Mouse (Mus musculus): ENCODE data around the gene Hps4. TPM values are rescaled to one million over a fixed set of nuclear protein-coding genes. Genes with fewer than 3 reads are reported as not detected.

The Hps4 gene
- total and polyA plus RNA-seq, 2 experiments, result 12.3 to 30.9 TPM

GRCm38 (mm10) chr5:112394779-112395443, 52.0 kb downstream of the Hps4 start, which contains the start of gene Asphd2:
Gene Asphd2, minus strand, starts transcription at chr5:112394866.
- DNase-seq (ENCODE audit: extremely low read depth, low read depth, low spot score), result no peak
- TF ChIP-seq POLR2A (IDR thresholded peaks at IDR 0.05; ENCODE audit: extremely low read depth, insufficient read depth, low read length), result no peak
- TF ChIP-seq CTCF (IDR thresholded peaks at IDR 0.05; ENCODE audit: low read depth, low read length), result no peak
- Histone ChIP-seq H3K79me2 (ENCODE audit: control insufficient read depth, insufficient read depth, low read length) (no peaks in the 10 kb centered on the region), H3K27me3 (ENCODE audit: control insufficient read depth, insufficient read depth, low read length) (peaks cover 9% of the 10 kb centered on the region), H3K4me1 (ENCODE audit: control insufficient read depth, insufficient read depth, low read length) (no peaks in the 10 kb centered on the region), H3K27ac (replicated peaks; ENCODE audit: insufficient read depth, low read depth, low read length) (no peak within 1 kb of the TSS), H3K4me3 (ENCODE audit: insufficient read depth, low read depth, low read length) (no peak within 1 kb of the TSS; the same call in 1 of the 2 replicates), H3K9ac (ENCODE audit: low read depth, low read length) (no peak within 1 kb of the TSS), H3K36me3 (ENCODE audit: control insufficient read depth, insufficient read depth, low read length) (no peaks in the 10 kb centered on the region)
- 5% methylated on average over 59 of the region's 67 CpGs for WGBS

GRCm38 (mm10) chr5:112396066-112396465, 53.2 kb downstream of the Hps4 start:
- no peak overlapping the region for H3K4me3 ChIP-seq (ENCODE audit: insufficient read depth, low read depth, low read length)
- H3K79me2 ChIP-seq (ENCODE audit: control insufficient read depth, insufficient read depth, low read length), result no peaks in the 10 kb centered on the region
- no peak overlapping the region for H3K9ac ChIP-seq (ENCODE audit: low read depth, low read length)
- TF ChIP-seq POLR2A (IDR thresholded peaks at IDR 0.05; ENCODE audit: extremely low read depth, insufficient read depth, low read length), result no peak
- TF ChIP-seq CTCF (IDR thresholded peaks at IDR 0.05; ENCODE audit: low read depth, low read length), result no peak
- no peak for DNase-seq (ENCODE audit: extremely low read depth, low read depth, low spot score)
- no peaks in the 10 kb centered on the region for H3K36me3 ChIP-seq (ENCODE audit: control insufficient read depth, insufficient read depth, low read length)
- H3K4me1 ChIP-seq (ENCODE audit: control insufficient read depth, insufficient read depth, low read length), result no peaks in the 10 kb centered on the region
- no peak overlapping the region for H3K27ac ChIP-seq (replicated peaks; ENCODE audit: insufficient read depth, low read depth, low read length)
- H3K27me3 ChIP-seq (ENCODE audit: control insufficient read depth, insufficient read depth, low read length), result peaks cover 9% of the 10 kb centered on the region
- WGBS, result 79% methylated on average over 18 of the region's 18 CpGs

GRCm38 (mm10) chr5:112399284-112399683, 56.4 kb downstream of the Hps4 start:
- WGBS, result 71% methylated on average over 10 of the region's 10 CpGs
- DNase-seq (ENCODE audit: extremely low read depth, low read depth, low spot score), result no peak

GRCm38 (mm10) chr5:112402437-112402836, 59.6 kb downstream of the Hps4 start:
- 61% methylated on average over 3 of the region's 3 CpGs for WGBS
- Histone ChIP-seq H3K79me2 (ENCODE audit: control insufficient read depth, insufficient read depth, low read length) (no peaks in the 10 kb centered on the region), H3K4me3 (ENCODE audit: insufficient read depth, low read depth, low read length) (no peak overlapping the region), H3K27me3 (ENCODE audit: control insufficient read depth, insufficient read depth, low read length) (no peaks in the 10 kb centered on the region), H3K27ac (replicated peaks; ENCODE audit: insufficient read depth, low read depth, low read length) (no peak overlapping the region), H3K9ac (ENCODE audit: low read depth, low read length) (no peak overlapping the region), H3K4me1 (ENCODE audit: control insufficient read depth, insufficient read depth, low read length) (no peaks in the 10 kb centered on the region), H3K36me3 (ENCODE audit: control insufficient read depth, insufficient read depth, low read length) (no peaks in the 10 kb centered on the region)
- DNase-seq (ENCODE audit: extremely low read depth, low read depth, low spot score), result no peak
- TF ChIP-seq CTCF (IDR thresholded peaks at IDR 0.05; ENCODE audit: low read depth, low read length) (no peak), POLR2A (IDR thresholded peaks at IDR 0.05; ENCODE audit: extremely low read depth, insufficient read depth, low read length) (no peak)

More at GRCm38 (mm10) chr5:112399284-112399683, 56.4 kb downstream of the Hps4 start:
- Histone ChIP-seq H3K27ac (replicated peaks; ENCODE audit: insufficient read depth, low read depth, low read length) (no peak overlapping the region), H3K79me2 (ENCODE audit: control insufficient read depth, insufficient read depth, low read length) (no peaks in the 10 kb centered on the region), H3K27me3 (ENCODE audit: control insufficient read depth, insufficient read depth, low read length) (peaks cover 6% of the 10 kb centered on the region), H3K4me3 (ENCODE audit: insufficient read depth, low read depth, low read length) (no peak overlapping the region), H3K4me1 (ENCODE audit: control insufficient read depth, insufficient read depth, low read length) (no peaks in the 10 kb centered on the region), H3K9ac (ENCODE audit: low read depth, low read length) (no peak overlapping the region), H3K36me3 (ENCODE audit: control insufficient read depth, insufficient read depth, low read length) (no peaks in the 10 kb centered on the region)
- TF ChIP-seq POLR2A (IDR thresholded peaks at IDR 0.05; ENCODE audit: extremely low read depth, insufficient read depth, low read length), result no peak
- no peak for TF ChIP-seq CTCF (IDR thresholded peaks at IDR 0.05; ENCODE audit: low read depth, low read length)

GRCm38 (mm10) chr5:112406017-112406416, 63.1 kb downstream of the Hps4 start:
- Histone ChIP-seq H3K4me3 (ENCODE audit: insufficient read depth, low read depth, low read length) (no peak overlapping the region), H3K27ac (replicated peaks; ENCODE audit: insufficient read depth, low read depth, low read length) (no peak overlapping the region), H3K9ac (ENCODE audit: low read depth, low read length) (no peak overlapping the region), H3K4me1 (ENCODE audit: control insufficient read depth, insufficient read depth, low read length) (no peaks in the 10 kb centered on the region), H3K36me3 (ENCODE audit: control insufficient read depth, insufficient read depth, low read length) (no peaks in the 10 kb centered on the region), H3K79me2 (ENCODE audit: control insufficient read depth, insufficient read depth, low read length) (no peaks in the 10 kb centered on the region), H3K27me3 (ENCODE audit: control insufficient read depth, insufficient read depth, low read length) (no peaks in the 10 kb centered on the region)
- no peak for TF ChIP-seq POLR2A (IDR thresholded peaks at IDR 0.05; ENCODE audit: extremely low read depth, insufficient read depth, low read length)
- no peak for TF ChIP-seq CTCF (IDR thresholded peaks at IDR 0.05; ENCODE audit: low read depth, low read length)
- no peak for DNase-seq (ENCODE audit: extremely low read depth, low read depth, low spot score)
- 61% methylated on average over 3 of the region's 3 CpGs for WGBS

GRCm38 (mm10) chr5:112409274-112409673, 66.4 kb downstream of the Hps4 start:
- no peaks in the 10 kb centered on the region for H3K36me3 ChIP-seq (ENCODE audit: control insufficient read depth, insufficient read depth, low read length)
- H3K79me2 ChIP-seq (ENCODE audit: control insufficient read depth, insufficient read depth, low read length), result no peaks in the 10 kb centered on the region
- DNase-seq (ENCODE audit: extremely low read depth, low read depth, low spot score), result no peak
- H3K4me1 ChIP-seq (ENCODE audit: control insufficient read depth, insufficient read depth, low read length), result no peaks in the 10 kb centered on the region
- no peak for TF ChIP-seq POLR2A (IDR thresholded peaks at IDR 0.05; ENCODE audit: extremely low read depth, insufficient read depth, low read length)
- no peak for TF ChIP-seq CTCF (IDR thresholded peaks at IDR 0.05; ENCODE audit: low read depth, low read length)
- no peak overlapping the region for H3K9ac ChIP-seq (ENCODE audit: low read depth, low read length)
- WGBS, result 61% methylated on average over 5 of the region's 5 CpGs
- no peak overlapping the region for H3K4me3 ChIP-seq (ENCODE audit: insufficient read depth, low read depth, low read length)
- peaks cover 3% of the 10 kb centered on the region; the same call in 1 of the 2 replicates for H3K27me3 ChIP-seq (ENCODE audit: control insufficient read depth, insufficient read depth, low read length)
- H3K27ac ChIP-seq (replicated peaks; ENCODE audit: insufficient read depth, low read depth, low read length), result no peak overlapping the region
